Mouse (Mus musculus): ENCODE measurements around the gene Nav1.

DNA sequence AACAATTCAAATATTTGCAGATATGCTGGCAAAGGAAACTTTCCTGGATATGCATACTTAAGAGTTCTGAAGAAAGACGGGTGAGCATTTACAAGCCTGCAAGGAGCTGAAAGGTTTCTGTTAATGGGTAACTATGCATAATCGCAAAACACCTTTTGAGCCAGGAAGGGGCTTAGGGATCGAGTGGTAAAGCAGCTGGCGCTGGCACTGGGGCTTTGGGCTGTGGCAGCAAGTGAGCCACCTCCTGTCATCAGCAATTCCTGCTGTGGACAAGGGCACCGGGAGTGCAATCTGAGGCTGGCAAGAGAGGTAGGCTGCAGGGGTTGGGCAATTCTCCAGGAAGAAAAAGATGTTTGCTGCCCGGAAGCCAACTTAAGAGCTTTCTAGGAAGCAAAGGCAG, 49.1 kb downstream of the Nav1 start:
- TF ChIP-seq CTCF (IDR thresholded peaks at IDR 0.05; ENCODE audit: insufficient read depth, low read depth, low read length): no peak
- no peak for TF ChIP-seq POLR2A (IDR thresholded peaks at IDR 0.05; ENCODE audit: insufficient read depth, low read depth, low read length)
